ENCODE assay signal across 16 mouse cellular contexts in genomic region chr2:3664086-3664485, GRCm38 (mm10).
A peak's percentile ranks its signal among the peaks of the same experiment; 100 is the strongest.
DNase-seq lines count a peak whose midpoint lies in the region; ATAC-seq and TF ChIP-seq lines count a peak whose summit lies in the region.
"Had no signal": no experiment of that assay in that cellular context is flagged by ENCODE, and none has a peak within 500 bp of the region (broad histone marks: within the 10 kb centered on the region; RNA-seq: fewer than 3 reads in every experiment).

No protein-coding gene starts in this region.

- TF ChIP-seq POLR2A in kidney, adult 2 months (IDR thresholded peaks at IDR 0.05; ENCODE audit: low read depth, low read length) = no peak

- no peak for TF ChIP-seq CTCF in kidney, adult 2 months (conservative IDR thresholded peaks at IDR 0.05; ENCODE audit: insufficient read depth, insufficient read length, low read depth, low read length)

- H3K4me1 ChIP-seq in kidney, adult 2 months (ENCODE audit: control insufficient read depth, insufficient read depth, low read length) = peaks cover 4% of the 10 kb centered on the region
- H3K4me1 ChIP-seq: limb, embryonic 15.5 days; stomach, embryonic 15.5 days had no signal

- no peaks in the 10 kb centered on the region for H3K79me2 ChIP-seq in macrophage (ENCODE audit: inconsistent target)

- no peak for DNase-seq in kidney, adult 2 months
- DNase-seq in kidney, adult 11 months = no peak
- no peak for DNase-seq in gastrocnemius, postnatal 36 days
- DNase-seq in cerebellum, postnatal 4 days (ENCODE audit: low spot score in 2 of 2) = no peak
- no peak for DNase-seq in right cerebral cortex, postnatal 14 days
- DNase-seq: kidney, postnatal 4 days; right cerebral cortex, postnatal 4 days had no signal

- ATAC-seq in CD4-positive, CD25-positive, alpha-beta regulatory T cell, adult 4 months = peak; percentile 41
- peak; percentile 87 to 90 for ATAC-seq in hematopoietic stem cell, adult 5-6 weeks (replicated peaks in 1 of 2; ENCODE audit: insufficient read depth in 1 of 2, low FRiP score in 2 of 2, low TSS enrichment in 1 of 2, low read depth in 1 of 2, poor library complexity in 2 of 2, severe bottlenecking in 2 of 2)
- ATAC-seq: midbrain, embryonic 16.5 days had no signal

- no peak overlapping the region for H3K4me3 ChIP-seq in kidney, adult 2 months (ENCODE audit: insufficient read depth, low read depth, low read length)
- H3K4me3 ChIP-seq in macrophage (ENCODE audit: inconsistent target) = no peak overlapping the region
- H3K4me3 ChIP-seq: erythroblast, embryonic 14.5 days; left cerebral cortex, adult 2 months; limb, embryonic 15.5 days; stomach, embryonic 15.5 days had no signal

- H3K27ac ChIP-seq in kidney, adult 2 months (ENCODE audit: insufficient read depth, low read depth, low read length) = peak overlapping the region; percentile 53
- H3K27ac ChIP-seq in macrophage = peak overlapping the region; percentile 31
- H3K27ac ChIP-seq: left cerebral cortex, adult 2 months; limb, embryonic 15.5 days; stomach, embryonic 15.5 days had no signal

- no peaks in the 10 kb centered on the region for H3K27me3 ChIP-seq in kidney, adult 2 months (replicated peaks; ENCODE audit: control insufficient read depth, insufficient read depth, low read length)
- H3K27me3 ChIP-seq: CH12.LX; limb, embryonic 15.5 days; stomach, embryonic 15.5 days had no signal

- 62% methylated on average over 6 of the region's 6 CpGs for WGBS in kidney, adult 2 months
- 5% methylated on average over 6 of the region's 6 CpGs for WGBS in macrophage (ENCODE audit: missing documents)

- no peaks in the 10 kb centered on the region for H3K36me3 ChIP-seq in kidney, adult 2 months (ENCODE audit: control insufficient read depth, insufficient read depth, low read length)
- no peaks in the 10 kb centered on the region for H3K36me3 ChIP-seq in macrophage (ENCODE audit: inconsistent target)
- H3K36me3 ChIP-seq: limb, embryonic 15.5 days; stomach, embryonic 15.5 days had no signal

- intact Hi-C loops in gastrocnemius, postnatal 36 days (cut with DNase I) = no loop called here
